Mouse (Mus musculus) heart, postnatal 0 days (tissue): Measurements from ENCODE around the gene Krt34. TPM values are rescaled to one million over a fixed set of nuclear protein-coding genes. Genes with fewer than 3 reads are reported as not detected.

Source experiments
- ATAC-seq: fragments of 200-750 bp; cut with Nextera tagmentation; 2 replicates; pipeline ENCODE4 v1.8.0; 2017; ENCODE audit warnings: low read depth, moderate number of reproducible peaks, moderate library complexity; ENCODE audit not compliant: insufficient read depth
- DNase-seq: peaks from one replicate; pipeline ENCODE4 v3.0.0-alpha.2; 2016; ENCODE audit warnings: low spot score
- H3K27ac ChIP-seq: fragments of 300-500 bp; sonication (generic); 2 replicates; pipeline ENCODE4 v1.5.1; 2014; ENCODE audit warnings: low read depth, mild to moderate bottlenecking
- H3K27me3 ChIP-seq: fragments of 300-500 bp; sonication (generic); 2 replicates; pipeline ENCODE4 v1.6.1; 2014; ENCODE audit warnings: low read length, mixed read lengths; ENCODE audit not compliant: control insufficient read depth, insufficient read depth
- H3K36me3 ChIP-seq: fragments of 300-500 bp; sonication (generic); replicated peaks from 2 replicates; pipeline ENCODE4 v1.6.1; 2014; ENCODE audit warnings: low read length, mixed read lengths; ENCODE audit not compliant: control insufficient read depth, insufficient read depth
- H3K4me1 ChIP-seq: fragments of 300-500 bp; sonication (generic); 2 replicates; pipeline ENCODE4 v1.6.1; 2014; ENCODE audit warnings: antibody characterized with exemption; ENCODE audit not compliant: control insufficient read depth, insufficient read depth
- H3K4me2 ChIP-seq: fragments of 300-500 bp; sonication (generic); 2 replicates; pipeline ENCODE4 v1.6.1; 2014; ENCODE audit warnings: low read depth, mild to moderate bottlenecking, low read length, moderate library complexity
- H3K4me3 ChIP-seq: fragments of 300-500 bp; sonication (generic); 2 replicates; pipeline ENCODE4 v1.5.1; 2014; ENCODE audit warnings: low read depth, low read length
- H3K9ac ChIP-seq: fragments of 300-500 bp; sonication (generic); replicated peaks from 2 replicates; pipeline ENCODE4 v1.6.1; 2014; ENCODE audit warnings: low read depth, low read length, mixed read lengths
- H3K9me3 ChIP-seq: fragments of 300-500 bp; sonication (generic); replicated peaks from 2 replicates; pipeline ENCODE4 v1.6.1; 2016; ENCODE audit warnings: low read length; ENCODE audit not compliant: control insufficient read depth
- CTCF ChIP-seq: IDR thresholded peaks from 2 replicates; pipeline ENCODE4 v1.5.1; 2016; ENCODE audit warnings: antibody characterized with exemption, control low read depth, low read depth
- EP300 ChIP-seq: IDR thresholded peaks from 2 replicates; pipeline ENCODE4 v1.6.1; 2016; ENCODE audit warnings: antibody characterized with exemption, low read depth
- WGBS: fragments of 180-500 bp; shearing (Covaris S2); extraction: QIAGEN DNeasy Blood & Tissue Kit; methylation state at CpG from one replicate; pipeline ENCODE4 v1.1.7; 2014; 5-methylcytosine and 5-hydroxymethylcytosine counted together
- polyA plus RNA-seq: library from polyadenylated mRNA; unstranded; fragments of >200 nt; fragmentation: Nextera tagmentation; extraction: Ambion mirVana; gene quantifications from 2 replicates; pipeline ENCODE4 v1.2.1, GENCODE M21; 2015
- total RNA-seq: library from RNA; depleted of rRNA; stranded (reverse); fragments of >200 nt; gene quantifications from 2 replicates; pipeline ENCODE4 v1.2.3, GENCODE M21; 2014; ENCODE audit warnings: low replicate concordance

Gene Krt34
- total and polyA plus RNA-seq, 2 experiments from 2014 or later = not detected

GRCm38 (mm10) chr11:100046303-100046866 lies 5.0 kb upstream of the Krt34 start:
- Histone ChIP-seq H3K27me3 (no peaks in the 10 kb centered on the region), H3K9ac (no peak overlapping the region), H3K9me3 (no peaks in the 10 kb centered on the region), H3K36me3 (no peaks in the 10 kb centered on the region), H3K4me3 (no peak overlapping the region), H3K27ac (no peak overlapping the region), H3K4me2 (peak overlapping the region; percentile 17; the same call in 1 of the 2 replicates), H3K4me1 (no peaks in the 10 kb centered on the region)
- ATAC-seq = no peak
- no peak for TF ChIP-seq EP300
- TF ChIP-seq CTCF = no peak
- WGBS = 41% methylated on average over 6 of the region's 6 CpGs
- DNase-seq = no peak

GRCm38 (mm10) chr11:100029768-100030167 lies 11.6 kb downstream of the Krt34 start, which contains the start of gene Krt33b:
Krt33b (minus strand) TSS chr11:100029868.
- WGBS = 85% methylated on average over 5 of the region's 6 CpGs
- no peaks in the 10 kb centered on the region for H3K4me1 ChIP-seq
- no peaks in the 10 kb centered on the region for H3K36me3 ChIP-seq
- TF ChIP-seq CTCF (no peak), EP300 (no peak)
- no peaks in the 10 kb centered on the region for H3K9me3 ChIP-seq
- ATAC-seq = no peak
- no peak within 1 kb of the TSS for H3K27ac ChIP-seq
- H3K4me2 ChIP-seq = no peak within 1 kb of the TSS
- no peak within 1 kb of the TSS for H3K4me3 ChIP-seq
- no peak within 1 kb of the TSS for H3K9ac ChIP-seq
- H3K27me3 ChIP-seq = no peaks in the 10 kb centered on the region
- DNase-seq = no peak

- no peak overlapping the region for H3K4me3 ChIP-seq
- TF ChIP-seq EP300 (no peak), CTCF (no peak)
- H3K4me2 ChIP-seq = no peak overlapping the region
- no peaks in the 10 kb centered on the region for H3K27me3 ChIP-seq
- H3K36me3 ChIP-seq = no peaks in the 10 kb centered on the region
- H3K27ac ChIP-seq = no peak overlapping the region
- no peak overlapping the region for H3K9ac ChIP-seq
- DNase-seq (no peak), ATAC-seq (no peak)
- H3K4me1 ChIP-seq = no peaks in the 10 kb centered on the region
- H3K9me3 ChIP-seq = no peaks in the 10 kb centered on the region
- whole genome bisulfite sequencing = 41% methylated on average over 5 of the region's 5 CpGs
Observed at GRCm38 (mm10) chr11:100021438-100021837, 19.9 kb downstream of the Krt34 start.

GRCm38 (mm10) chr11:100019466-100019865 lies 21.9 kb downstream of the Krt34 start:
- 77% methylated on average over 1 of the region's 1 CpGs for WGBS
- H3K27ac ChIP-seq = no peak overlapping the region
- no peaks in the 10 kb centered on the region for H3K27me3 ChIP-seq
- no peak overlapping the region for H3K9ac ChIP-seq
- H3K4me2 ChIP-seq = no peak overlapping the region
- no peaks in the 10 kb centered on the region for H3K36me3 ChIP-seq
- ATAC-seq (no peak), DNase-seq (no peak)
- no peaks in the 10 kb centered on the region for H3K9me3 ChIP-seq
- no peak overlapping the region for H3K4me3 ChIP-seq
- no peak for TF ChIP-seq EP300
- no peak for TF ChIP-seq CTCF
- no peaks in the 10 kb centered on the region for H3K4me1 ChIP-seq

- Histone ChIP-seq H3K36me3 (no peaks in the 10 kb centered on the region), H3K27ac (no peak within 1 kb of the TSS), H3K27me3 (no peaks in the 10 kb centered on the region), H3K4me3 (no peak within 1 kb of the TSS), H3K9ac (no peak within 1 kb of the TSS), H3K4me1 (no peaks in the 10 kb centered on the region), H3K9me3 (no peaks in the 10 kb centered on the region), H3K4me2 (no peak within 1 kb of the TSS)
- ATAC-seq (no peak), DNase-seq (no peak)
- no peak for TF ChIP-seq EP300
- TF ChIP-seq CTCF = no peak
- WGBS = 81% methylated on average over 4 of the region's 4 CpGs
Observed at GRCm38 (mm10) chr11:100016112-100016511, 25.2 kb downstream of the Krt34 start, which contains the start of gene Krt33a. Krt33a (minus strand) TSS chr11:100016212.

- 64% methylated on average over 4 of the region's 4 CpGs for WGBS
- Histone ChIP-seq H3K4me1 (no peaks in the 10 kb centered on the region), H3K36me3 (no peaks in the 10 kb centered on the region), H3K27ac (no peak overlapping the region), H3K9ac (no peak overlapping the region), H3K4me3 (no peak overlapping the region), H3K4me2 (no peak overlapping the region), H3K27me3 (no peaks in the 10 kb centered on the region), H3K9me3 (no peaks in the 10 kb centered on the region)
- TF ChIP-seq CTCF (no peak), EP300 (no peak)
- DNase-seq (no peak), ATAC-seq (no peak)
Observed at GRCm38 (mm10) chr11:100013691-100014171, 27.6 kb downstream of the Krt34 start.
